Mouse (Mus musculus): ENCODE results near the gene Scgb3a1.

DNA sequence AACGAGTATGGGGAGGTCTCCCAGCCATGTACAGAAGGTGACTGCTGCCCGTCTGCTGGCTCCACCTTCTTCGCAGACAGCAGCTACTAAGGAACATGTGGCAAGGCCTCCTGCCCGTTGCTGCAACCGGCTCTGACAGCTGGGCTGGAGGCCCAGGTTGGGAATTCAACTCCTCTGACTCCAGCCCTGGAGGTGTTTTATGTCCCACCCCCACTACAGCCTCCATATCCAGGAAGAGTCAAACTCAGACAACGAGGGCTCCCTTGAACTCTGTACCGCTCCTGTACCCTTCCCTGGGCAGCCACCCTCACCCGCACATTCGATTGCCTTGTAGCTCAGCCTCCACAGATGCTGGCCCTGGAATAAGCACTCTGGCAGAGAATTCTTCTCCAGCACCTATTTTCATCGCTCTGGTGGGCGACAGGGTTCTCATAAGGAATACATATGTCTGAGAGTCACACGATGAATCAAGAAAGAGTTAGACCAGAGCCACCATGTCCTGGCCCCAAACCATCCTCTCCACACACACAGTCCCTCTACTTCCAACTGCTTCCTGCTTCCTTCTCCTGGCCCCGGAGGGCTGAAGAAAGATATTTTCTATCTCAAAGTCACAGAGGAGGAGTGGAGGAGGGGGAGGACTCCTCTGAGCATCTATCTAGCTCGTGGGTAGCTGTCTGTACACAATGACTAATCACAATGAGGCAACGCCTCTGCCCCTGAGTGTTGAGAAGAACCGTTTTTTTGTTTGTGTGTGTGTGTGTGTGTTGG, 12.2 kb upstream of the Scgb3a1 start:
- TF ChIP-seq CTCF (IDR thresholded peaks at IDR 0.05; ENCODE audit: control insufficient read depth, insufficient read depth, insufficient read length), result no peak
- no peak for TF ChIP-seq MYOG (IDR thresholded peaks at IDR 0.05; ENCODE audit: control insufficient read depth, extremely low read depth, insufficient read length)
- no peak for TF ChIP-seq CEBPB (IDR thresholded peaks at IDR 0.05; ENCODE audit: low read depth)
- TF ChIP-seq MAX (IDR thresholded peaks at IDR 0.05), result no peak
- no peak for TF ChIP-seq FOSL1 (IDR thresholded peaks at IDR 0.05; ENCODE audit: insufficient read depth, low read length, poor library complexity, severe bottlenecking)
- no peak for TF ChIP-seq MYOD1 (IDR thresholded peaks at IDR 0.05; ENCODE audit: control insufficient read depth, insufficient read length, low read depth)
- no peak for TF ChIP-seq USF1 (IDR thresholded peaks at IDR 0.05; ENCODE audit: low read depth)

Data from C2C12 (cell line).